Mouse (Mus musculus) bone marrow, adult 2 months (tissue): Measurements from ENCODE around the gene Glrp1.

Source experiments
- CTCF ChIP-seq: fragments of 200-500 bp; IDR thresholded peaks from 2 replicates; pipeline ENCODE4 v1.5.1; 2011; ENCODE audit warnings: low read length, control low read depth; ENCODE audit not compliant: control insufficient read depth, insufficient read depth
- POLR2A ChIP-seq: fragments of 200-500 bp; IDR thresholded peaks from 2 replicates; pipeline ENCODE4 v1.6.1; 2011; ENCODE audit warnings: low read depth, mild to moderate bottlenecking, control low read depth, low read length, borderline replicate concordance; ENCODE audit not compliant: control insufficient read depth

GRCm38 (mm10) chr1:88507214-88507613, 2.7 kb downstream of the Glrp1 start:
- TF ChIP-seq POLR2A (no peak), CTCF (no peak)
